Mouse (Mus musculus): ENCODE data around the gene Nfix. TPM values are rescaled to one million over a fixed set of nuclear protein-coding genes. Genes with fewer than 3 reads are reported as not detected.

Nfix gene
- total RNA-seq, 2 experiments from 2014 or later = 134 to 137 TPM

DNA sequence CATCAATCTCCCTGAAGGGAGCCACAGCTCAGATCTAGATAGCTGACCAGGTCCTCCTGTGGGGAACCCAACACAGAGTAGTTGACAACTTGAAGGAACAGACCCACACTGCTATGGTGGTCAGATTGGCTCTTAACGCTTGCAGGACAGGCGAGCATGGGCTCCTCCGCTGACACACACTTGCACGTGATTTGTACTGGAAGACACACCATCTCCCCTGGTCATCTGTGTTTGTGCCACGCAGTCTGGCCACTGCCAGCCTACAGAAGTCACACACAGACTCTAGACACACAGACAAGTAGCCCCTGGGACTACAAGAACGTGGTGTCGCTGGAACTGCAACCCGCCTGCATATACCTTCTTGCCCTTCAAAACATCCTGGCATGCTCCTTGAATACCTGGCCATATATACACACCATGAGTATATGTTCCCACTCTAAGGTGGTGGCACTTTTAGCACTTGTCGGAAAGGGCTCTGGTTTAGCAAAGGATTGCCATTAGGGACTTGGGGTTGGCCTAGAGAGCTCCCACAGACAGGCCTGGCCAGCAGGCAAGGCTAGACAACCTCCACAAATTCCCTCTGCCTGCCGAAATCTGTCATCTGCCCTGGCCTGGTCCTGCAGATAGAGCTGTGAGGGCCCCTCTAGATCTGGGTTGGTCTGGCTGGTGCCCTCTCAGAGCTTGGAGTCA is 1.6 kb downstream of the Nfix start:
- DNase-seq (ENCODE audit: low spot score in 2 of 2) = no peak

DNA sequence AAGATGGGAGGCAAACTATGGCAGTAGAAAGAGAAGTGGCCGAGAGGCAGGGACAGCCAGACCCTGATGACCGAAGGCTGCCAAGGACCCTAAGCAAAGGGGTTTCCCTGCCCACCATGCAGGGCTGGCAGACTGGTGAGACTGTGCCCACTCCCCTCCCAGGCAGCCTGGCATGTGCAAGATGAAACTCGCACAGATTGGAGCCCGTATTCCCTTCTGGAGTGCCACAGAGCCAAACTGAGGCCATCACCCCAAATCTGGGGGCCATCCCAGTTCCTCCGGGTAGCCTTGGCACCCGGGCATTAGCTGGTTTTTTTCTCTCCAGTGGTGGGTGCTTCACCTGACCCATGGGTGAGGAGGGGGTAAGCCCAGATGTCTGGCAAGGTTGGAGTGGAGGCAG is 2.2 kb downstream of the Nfix start:
- no peak for DNase-seq (ENCODE audit: low spot score in 2 of 2)

DNA sequence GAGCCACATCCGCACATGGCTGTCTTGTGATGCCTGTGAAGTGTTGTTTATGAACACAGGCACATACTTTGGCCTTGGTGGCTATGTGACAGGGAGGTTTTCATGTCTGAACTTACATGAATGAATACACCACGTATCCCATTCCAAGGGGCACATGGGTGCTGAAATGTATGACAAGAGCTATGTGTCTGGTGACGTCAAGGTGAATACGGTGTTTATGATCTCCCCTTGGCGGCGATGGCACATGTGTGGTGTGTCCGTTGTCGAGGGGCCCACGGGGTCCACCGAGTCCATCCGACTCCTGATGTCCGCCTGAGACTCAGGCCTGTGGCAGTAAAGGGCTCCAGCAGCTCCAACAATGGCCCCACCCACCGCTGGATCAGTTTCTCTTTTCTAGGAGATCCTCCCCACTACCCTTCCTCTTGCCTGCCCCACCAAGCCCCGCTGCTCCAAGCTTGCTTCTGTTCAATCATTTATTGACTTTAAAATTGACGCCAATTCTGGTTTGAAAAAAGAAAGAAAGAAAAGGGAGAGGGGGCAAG is 2.8 kb downstream of the Nfix start:
- DNase-seq (ENCODE audit: low spot score in 2 of 2) = no peak

DNA sequence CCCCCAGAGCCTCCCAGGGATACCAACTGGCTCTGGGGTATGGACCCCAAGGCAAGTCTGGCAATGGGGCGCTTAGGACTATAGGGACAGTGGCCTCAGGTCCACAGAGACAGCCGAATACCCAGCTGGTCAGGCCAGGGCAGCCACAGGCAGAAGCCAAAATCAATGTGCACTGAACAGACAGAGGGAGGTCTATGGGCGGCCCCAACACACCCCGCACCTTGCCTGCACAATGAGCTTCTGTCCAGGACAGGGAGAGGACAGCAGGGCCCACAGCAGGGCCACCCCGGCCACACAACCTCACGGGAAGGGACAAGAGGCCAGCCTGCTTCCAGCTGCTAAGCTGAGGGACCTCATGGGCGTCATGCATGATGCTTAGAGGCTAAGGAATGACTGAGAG is 5.7 kb downstream of the Nfix start:
- no peak for DNase-seq (ENCODE audit: low spot score in 2 of 2)

DNA sequence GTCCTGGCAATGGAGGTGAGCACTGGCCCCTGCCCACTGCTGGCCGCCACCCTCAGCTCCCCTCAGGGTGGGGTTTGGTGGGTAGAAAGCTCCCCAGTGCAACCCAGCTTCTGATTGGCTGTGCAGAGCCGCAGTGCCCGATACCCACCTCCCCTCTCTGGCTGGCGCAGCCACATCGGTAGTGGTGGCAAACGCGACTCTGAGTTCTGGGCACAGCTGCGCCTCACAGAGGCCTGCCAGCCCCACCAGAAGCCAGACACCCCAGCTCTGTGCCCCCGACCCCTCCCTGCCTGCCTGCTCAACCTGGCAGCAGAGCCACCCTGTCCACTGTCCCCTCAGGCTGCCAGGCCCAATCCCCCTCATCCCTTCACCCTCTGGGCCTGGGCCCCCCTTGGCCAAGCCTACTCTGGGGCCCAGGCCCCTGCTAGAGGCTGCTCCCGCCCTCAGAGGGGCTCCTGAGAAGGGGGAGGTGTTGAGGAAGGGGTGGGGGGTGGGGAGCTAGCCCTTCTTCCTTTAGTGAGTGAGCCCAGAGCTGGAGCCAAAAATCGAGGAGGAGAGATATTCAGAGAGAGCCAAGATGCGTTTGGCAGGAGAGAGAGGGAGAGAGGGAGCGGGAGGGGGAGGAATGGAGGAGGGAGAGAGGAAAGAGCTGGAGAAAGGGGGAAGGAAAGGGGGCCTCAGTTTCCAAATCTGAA is 6.2 kb downstream of the Nfix start:
- DNase-seq (ENCODE audit: low spot score in 2 of 2) = no peak

DNA sequence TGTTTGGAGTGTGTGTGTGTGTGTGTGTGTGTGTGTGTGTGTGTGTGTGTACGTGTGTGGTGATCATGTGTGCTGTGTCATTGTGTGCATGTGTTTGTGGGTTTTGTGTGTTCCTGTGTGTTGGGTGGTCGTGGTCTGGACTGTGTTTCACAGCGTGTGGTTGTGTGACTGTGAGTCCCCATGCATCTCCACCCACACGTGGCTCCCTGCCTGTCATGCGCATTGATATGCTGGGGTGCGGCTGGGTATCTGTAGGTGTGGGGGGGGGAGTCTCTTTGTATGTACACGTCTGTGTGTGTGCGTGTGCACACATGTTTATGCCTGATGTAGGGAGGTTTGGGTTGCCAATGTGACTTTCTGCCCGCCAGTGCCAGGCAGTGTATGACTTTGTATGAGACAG is 7.0 kb downstream of the Nfix start:
- no peak for DNase-seq (ENCODE audit: low spot score in 2 of 2)

DNA sequence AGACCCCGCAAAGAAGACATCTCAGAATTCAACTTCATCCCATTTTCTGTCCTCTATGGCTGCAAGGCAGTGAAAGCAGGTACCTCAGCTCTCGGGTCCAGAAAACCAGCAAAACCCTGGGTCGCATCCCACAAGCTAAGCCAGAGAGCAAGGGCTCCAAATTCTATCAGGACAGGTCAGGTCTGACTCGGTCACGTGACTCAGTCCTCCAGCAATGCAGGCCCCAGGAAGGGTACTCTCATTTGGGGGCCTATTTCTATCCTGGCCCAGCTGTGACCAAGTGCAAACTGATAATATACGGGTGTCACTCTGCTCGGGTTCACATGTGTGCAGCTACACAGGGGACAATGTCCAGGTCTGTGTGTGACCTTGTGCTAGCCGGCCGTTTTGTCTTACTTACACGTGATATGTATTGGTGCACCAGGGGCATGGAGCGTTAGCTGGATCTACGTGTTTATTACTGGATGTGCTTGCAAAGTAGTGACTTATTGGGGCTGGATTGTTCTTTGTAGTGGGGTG is 7.7 kb downstream of the Nfix start:
- no peak for DNase-seq (ENCODE audit: low spot score in 2 of 2)

DNA sequence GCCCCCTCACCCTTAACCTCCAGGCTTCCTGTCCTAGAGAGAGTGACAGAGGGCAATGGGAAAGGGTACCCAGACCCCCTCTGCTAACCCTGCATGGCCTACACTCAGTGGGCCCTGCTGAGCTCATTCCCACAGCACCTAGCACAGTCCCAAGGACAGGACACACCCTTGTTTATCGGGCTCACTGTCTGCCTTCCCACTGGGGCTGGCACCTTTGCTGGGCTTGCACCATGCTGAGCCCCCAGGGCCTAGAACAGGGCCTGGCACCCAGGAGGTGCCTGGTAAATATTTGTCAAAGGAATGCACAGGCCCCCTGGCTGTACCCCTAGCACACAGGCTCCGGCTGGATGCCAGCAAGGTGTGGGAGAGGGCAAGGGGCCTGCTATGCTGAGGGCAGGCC is 9.6 kb downstream of the Nfix start:
- no peak for DNase-seq (ENCODE audit: low spot score in 2 of 2)

DNA sequence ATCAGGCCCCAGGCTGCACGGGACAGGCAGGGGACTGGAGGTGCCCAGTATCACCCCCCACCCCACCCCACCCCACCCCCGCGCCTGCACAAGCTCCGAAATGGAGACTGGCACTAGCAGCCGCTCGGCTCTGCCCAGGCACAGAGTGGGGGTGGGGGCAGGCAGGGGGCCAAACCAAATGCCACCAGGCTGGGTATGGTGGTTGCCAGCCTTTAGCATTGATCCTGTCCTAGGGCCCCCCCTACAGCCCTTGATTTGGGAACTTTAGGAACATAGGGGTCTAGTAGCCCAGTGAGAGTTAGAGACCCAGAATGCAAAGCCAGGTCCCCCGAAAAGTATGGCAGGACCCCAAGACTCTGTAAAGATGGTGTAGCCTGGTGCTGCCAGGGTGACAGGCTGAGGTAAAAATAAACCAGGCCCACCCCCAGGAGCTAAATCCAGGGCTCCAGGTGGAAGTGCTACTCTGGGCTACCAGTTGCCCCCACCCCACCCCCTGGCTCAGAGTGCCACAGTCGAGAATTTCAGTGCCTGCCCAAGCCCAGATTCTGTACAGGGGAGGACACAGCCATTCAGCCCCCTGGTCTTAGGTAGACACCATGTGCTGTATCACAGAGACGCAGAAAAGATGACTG is 10.2 kb downstream of the Nfix start:
- no peak for DNase-seq (ENCODE audit: low spot score in 2 of 2)

DNA sequence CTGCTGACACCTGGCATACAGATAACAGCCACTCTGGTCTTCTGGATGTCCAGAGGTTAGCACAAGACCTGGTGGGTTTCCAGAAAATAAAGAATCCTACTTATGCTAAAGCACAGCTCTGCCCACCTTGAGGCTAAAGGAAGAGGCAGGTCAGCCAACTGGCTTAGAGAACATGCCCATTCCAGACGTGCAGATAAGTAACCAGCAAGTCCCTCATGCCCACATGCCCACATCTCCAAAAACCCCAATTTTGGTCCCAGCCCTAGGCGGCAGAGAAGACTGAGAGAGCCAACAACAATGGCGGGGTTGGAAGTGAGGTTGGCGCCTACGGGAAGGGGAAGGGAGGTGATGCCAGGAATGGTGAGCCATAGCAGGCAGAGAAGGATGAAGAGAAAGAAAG is 10.8 kb downstream of the Nfix start:
- DNase-seq (ENCODE audit: low spot score in 2 of 2) = no peak

DNA sequence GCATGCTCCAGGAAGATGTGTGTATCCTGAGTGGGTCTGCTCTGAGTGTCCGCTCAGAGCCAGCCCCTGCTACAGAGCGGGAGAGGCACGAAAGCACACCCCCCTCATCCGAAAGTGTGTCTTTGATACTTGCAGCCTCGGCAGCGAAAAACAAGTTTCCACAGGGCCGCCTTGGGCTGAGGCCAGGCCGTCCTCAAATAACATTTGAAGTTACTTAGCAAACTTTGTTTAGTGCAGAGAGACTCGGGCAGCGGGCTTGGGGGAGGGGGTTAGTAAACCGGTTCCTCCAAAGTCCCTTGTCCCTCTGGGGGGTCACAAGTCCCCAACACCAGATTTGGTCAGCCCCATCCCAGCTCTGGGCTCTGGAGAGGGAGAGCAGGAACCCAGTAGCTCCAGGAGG is 11.2 kb downstream of the Nfix start:
- DNase-seq (ENCODE audit: low spot score in 2 of 2) = no peak

DNA sequence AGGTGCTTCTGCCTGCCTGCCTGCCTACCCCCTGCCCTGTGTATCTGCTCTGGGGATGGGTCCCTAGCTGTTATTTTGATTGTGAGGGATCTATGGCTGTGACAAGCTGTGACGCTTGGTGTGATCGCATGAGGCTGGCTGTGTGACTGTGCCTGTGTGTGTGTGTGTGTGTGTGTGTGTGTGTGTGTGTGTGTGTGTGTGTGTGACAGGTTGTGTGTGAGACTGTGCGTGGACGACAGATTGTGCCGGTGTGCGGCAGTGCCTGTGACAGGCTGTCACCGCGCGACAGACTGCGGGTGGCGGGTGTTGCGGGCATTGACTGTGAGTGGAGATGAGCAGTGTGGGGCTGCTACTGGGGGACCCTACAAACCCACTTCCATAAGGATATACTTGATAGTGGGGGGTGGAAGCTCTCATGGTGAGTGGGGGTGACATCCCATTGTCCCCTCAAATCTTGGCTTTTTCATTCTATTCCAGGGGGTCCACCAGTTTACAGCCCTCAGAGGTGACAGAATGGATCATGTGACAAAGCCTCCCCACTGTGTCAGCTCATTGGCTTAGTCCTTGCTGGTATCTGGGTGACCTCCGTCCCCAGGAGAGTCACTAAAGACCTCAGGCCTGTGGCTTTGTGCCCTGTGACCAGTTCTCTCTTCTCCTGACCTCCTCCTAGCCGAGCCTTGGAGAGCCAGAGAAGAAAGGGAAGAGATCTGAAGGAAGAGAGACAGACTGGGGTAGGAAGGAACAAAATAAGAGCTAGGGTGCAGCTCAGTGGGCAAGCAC is 12.4 kb downstream of the Nfix start:
- no peak for DNase-seq (ENCODE audit: low spot score in 2 of 2)

DNA sequence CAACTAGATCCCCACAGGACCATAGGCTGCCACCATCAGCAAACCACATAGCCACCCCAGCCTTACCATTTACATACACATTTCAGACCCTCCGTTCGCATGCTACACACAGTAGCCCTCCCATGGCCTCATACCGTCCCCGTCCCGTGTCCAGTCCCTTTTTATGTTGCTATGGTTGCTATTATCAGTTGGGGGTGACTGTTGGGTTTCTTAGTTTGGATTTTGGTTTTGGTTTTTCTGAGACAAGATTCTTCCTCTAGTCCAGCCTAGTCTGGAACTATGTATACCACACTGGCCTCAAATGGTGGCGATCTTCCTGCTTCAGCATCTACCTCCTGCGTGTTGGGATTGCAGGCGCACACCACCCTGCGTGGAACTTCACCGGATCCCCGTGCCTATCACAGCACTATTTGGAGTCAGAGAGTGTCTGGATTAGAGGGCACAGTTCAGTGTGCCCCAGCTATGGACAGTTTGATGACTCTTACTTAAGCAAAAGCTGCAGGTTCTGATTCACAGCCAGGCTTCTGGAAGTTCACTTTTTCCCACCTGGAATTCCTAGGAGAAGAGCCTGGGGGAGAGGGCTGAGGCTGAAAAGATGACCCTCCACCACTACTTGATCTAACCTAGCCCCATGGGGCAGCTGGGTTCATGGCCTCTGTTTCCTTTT is 13.2 kb downstream of the Nfix start:
- no peak for DNase-seq (ENCODE audit: low spot score in 2 of 2)

DNA sequence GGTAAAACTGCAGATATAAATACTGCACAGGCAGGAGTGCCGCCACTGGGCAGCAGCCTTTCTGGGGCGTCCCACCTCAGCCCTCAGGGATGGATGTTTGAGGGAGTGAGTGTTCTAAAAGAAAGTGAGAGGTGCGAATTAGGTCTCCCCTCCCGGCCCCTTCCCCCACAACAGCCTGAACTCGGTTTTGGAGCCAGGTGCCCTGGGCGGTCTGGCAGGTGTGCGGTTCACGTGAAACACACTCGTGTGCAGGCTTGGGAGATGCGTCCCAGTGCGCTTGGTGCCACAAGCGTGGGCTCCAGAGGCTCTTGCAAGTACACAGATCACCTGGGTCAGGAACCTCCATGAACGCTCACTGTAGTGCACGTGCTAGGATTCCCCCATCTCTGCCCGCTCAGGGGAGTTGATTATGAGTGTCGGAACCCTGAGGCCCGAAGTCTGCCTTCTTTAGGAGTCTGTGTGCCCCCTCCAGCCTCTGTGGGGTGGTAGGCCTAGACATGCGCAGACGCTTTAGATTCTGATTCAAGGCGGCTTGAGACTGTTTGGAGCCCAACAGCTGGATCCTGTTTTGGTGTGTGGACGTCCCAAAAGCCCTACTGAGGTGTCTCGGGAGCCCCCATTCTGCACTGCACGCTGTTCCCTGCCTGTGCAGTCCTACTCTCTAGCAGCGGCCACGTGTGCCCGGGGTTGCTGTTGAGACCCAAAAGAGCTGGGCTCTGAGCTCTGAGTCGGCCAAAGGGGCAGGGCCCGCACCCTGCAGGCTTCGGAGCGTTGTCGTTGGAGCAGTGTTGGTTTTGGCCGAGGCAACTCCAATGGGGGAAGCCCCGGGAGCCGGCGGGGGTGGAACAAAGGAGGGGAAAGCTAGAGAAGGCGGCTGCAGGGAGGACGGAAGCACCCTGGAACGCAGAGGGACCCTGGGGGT is 14.1 kb downstream of the Nfix start:
- peak in 1 of 2 experiments; percentile 36 for DNase-seq (ENCODE audit: low spot score in 2 of 2)

DNA sequence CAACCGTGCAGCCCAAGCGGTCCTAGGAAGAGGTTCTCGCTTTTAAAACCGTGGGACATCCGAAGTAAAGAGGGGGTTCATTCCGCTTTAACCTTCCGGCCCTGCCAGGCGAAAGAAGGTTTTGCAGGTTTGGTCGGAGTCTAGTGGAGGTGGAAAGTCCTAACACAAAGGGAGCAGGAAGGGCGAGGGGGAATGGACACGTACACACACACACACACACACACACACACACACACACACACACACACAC is 14.7 kb downstream of the Nfix start:
- DNase-seq (ENCODE audit: low spot score in 2 of 2) = no peak

DNA sequence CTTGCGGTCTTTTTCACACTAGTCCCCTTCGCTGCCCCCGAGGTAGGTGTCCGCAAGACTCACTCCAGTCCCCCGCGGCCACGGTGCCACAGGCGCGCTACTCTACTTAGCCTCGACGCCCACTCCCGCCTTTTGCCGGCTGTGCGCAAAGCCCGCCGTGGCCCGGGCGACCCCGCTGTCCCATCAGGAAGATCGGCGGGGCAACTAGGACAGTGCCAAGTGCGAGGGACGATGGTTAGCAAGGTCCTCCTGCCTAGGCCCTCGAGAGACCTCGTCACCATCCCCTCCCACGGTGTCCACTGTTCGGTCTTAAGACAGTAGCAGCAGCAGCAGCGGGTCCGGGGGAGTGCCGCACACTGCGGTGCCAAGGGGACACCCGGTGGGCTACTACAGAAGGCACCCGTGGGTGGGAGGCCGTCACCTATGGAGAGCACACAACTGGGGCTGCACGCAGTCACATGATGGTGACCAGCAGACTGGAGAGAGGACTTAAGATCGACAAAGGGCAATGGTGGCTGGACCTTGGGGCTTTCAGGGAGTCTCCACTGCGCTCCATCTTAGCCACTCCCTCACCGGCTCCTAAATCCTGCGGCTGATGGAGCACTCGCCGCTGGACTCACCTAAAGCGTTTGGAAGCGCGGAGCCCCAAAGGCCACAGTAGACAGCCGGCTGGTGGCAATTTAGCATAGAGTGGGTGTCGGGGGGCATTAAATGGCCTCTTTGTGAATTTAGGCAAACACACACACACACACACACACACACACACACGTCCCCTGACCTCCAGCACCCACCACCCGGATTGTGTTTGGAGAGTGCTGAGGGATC is 15.3 kb downstream of the Nfix start:
- no peak for DNase-seq (ENCODE audit: low spot score in 2 of 2)

DNA sequence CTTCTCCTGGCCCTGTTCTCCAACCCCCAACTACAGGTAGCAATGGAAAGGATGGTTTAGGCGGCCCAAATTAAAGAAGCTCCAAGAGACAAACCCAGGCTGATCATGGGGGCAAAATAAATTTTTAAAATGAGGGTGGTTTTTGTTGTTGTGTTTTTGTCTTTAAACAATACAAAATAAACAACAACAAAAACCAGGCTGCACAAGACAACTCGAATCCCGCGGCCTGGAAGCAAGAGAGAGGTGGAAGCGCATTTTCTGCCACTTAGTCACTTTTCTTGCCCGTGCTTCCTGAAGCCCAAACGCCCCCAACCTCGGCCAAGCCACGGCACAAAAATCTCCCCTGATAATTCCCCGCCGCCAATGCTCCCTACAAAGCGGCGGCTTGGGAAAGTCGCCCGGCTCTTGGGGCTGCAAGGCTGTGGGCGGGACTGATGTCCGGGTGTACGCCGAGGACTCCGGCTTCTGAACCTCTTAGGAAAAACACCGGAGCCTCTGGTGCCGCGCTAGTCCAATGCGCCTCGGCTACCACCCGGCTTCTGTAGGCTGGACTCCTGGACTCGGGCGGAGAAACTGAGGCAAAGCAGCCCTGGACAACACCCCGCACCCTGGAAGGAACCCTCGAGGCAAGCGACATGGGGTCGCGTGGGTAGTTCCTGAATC is 16.1 kb downstream of the Nfix start:
- no peak for DNase-seq (ENCODE audit: low spot score in 2 of 2)

DNA sequence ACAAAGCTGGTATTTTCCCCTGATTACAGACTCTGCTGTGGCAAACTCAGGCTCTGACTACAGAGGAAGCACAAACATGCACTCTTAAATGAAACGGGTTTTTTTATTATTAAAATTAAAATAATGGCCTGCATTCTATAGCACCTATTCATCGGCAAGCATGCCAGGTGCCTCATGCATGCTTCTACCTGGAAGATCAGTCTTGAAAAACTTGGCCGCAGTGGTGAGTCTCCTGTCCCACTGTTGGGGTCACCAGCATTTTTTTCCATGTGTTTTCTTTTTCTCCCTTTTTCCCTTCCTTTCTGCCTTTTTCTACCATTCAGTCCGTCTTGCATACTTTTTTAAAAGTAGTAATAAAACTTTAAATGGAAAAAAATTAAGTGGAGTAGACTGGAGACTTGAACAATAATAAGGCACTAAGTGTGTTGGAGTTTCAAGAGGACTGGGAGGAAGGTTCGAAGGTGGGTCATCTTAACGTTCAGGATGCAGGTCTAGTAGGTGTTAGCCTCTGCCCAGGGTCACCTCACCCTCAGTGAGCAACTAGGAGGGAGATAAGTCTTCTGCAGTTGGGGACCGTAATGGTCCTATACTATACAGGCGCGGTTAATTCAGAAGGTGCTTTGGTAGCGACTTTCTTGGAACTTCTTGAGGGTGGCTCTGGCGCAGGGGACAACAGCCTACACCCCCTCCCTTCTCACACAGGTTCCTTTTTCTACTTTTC is 16.8 kb downstream of the Nfix start:
- no peak for DNase-seq (ENCODE audit: low spot score in 2 of 2)
